Comparison of ENCODE assay signal across 8 mouse cellular contexts in the genomic region with DNA sequence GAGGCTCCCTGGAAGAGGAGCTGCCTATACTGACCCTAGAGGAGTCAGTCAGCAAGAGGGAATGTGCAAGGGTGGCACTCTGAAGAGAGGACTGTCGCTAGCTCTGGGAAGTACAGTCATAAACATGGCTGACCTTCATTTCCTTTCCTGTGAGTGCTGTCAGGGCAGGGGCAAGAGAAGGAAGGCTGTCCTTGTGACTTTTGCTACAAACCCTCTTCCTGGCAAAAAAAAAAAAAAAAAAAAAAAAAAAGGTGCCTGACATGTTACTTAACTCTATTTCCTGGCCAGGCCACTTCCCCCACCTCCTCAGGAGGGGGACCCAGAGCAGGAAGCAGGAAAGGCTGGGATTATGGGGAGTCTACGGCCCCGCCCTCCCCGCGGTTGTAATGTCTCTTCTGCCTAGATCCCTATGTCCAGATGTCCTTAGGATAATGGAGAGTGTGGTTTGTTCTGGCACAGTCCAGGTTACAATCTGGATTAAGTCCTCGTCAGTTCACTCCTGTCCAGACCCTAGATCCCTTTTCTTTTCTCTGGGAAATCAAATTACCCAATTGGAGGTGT. TPM values are rescaled to one million over a fixed set of nuclear protein-coding genes. Genes with fewer than 3 reads are reported as not detected.
DNase-seq lines count a peak whose midpoint lies in the region; ATAC-seq and TF ChIP-seq lines count a peak whose summit lies in the region.

No protein-coding gene starts in this region.

- DNase-seq in layer of hippocampus, adult 2 months (ENCODE audit: low spot score in 2 of 2) = no peak
- DNase-seq in layer of hippocampus, postnatal 25 days (ENCODE audit: extremely low spot score in 1 of 2, low spot score in 1 of 2) = no peak
- peak; percentile 71 to 83 for DNase-seq in heart, adult 9 months (ENCODE audit: low spot score in 2 of 2)
- DNase-seq in kidney, postnatal 14 days = peak; percentile 81
- DNase-seq in skeletal muscle tissue, adult 2 months (ENCODE audit: low read depth, low spot score) = peak; percentile 42
- no peak for DNase-seq in left cerebral cortex, adult 9 months (ENCODE audit: low spot score in 2 of 2)
- no peak for DNase-seq in layer of hippocampus, adult 9-11 months

- H3K27ac ChIP-seq in layer of hippocampus, adult 2 months = peak overlapping the region; percentile 57

- ATAC-seq in monocyte, adult 5-6 weeks (replicated peaks; ENCODE audit: insufficient number of reproducible peaks, low FRiP score, low TSS enrichment, poor library complexity, severe bottlenecking) = no peak

- no peak for TF ChIP-seq CTCF in layer of hippocampus, adult 2 months (conservative IDR thresholded peaks at IDR 0.05)

- no peak overlapping the region for H3K4me3 ChIP-seq in layer of hippocampus, adult 2 months

RNA-seq across cellular contexts. Expression of a gene that starts 21.5 kb away (rescaled TPM):
- 10 to 100 TPM; 60.3 to 63.7 TPM for total RNA-seq in layer of hippocampus, adult 2 months (2021)
- total RNA-seq in layer of hippocampus, postnatal 25 days (2021) = 10 to 100 TPM; 53.0 to 65.4 TPM
- total RNA-seq in monocyte, adult 5-6 weeks (2017) = 4.5 to 7.1 TPM (median 5.0 TPM) in 3 replicates

Comparison
In these comparisons a context has a peak if more than half of its experiments do, and no peak if none do; other contexts are left out.
1. DNase-seq: peak in heart, adult 9 months (2 of 2), kidney, postnatal 14 days (single experiment) and skeletal muscle tissue, adult 2 months (single experiment); none in layer of hippocampus, adult 2 months (0 of 2), layer of hippocampus, postnatal 25 days (0 of 2), left cerebral cortex, adult 9 months (0 of 2) and layer of hippocampus, adult 9-11 months (single experiment).